Mouse (Mus musculus): ENCODE data around the gene Celf1.

DNA sequence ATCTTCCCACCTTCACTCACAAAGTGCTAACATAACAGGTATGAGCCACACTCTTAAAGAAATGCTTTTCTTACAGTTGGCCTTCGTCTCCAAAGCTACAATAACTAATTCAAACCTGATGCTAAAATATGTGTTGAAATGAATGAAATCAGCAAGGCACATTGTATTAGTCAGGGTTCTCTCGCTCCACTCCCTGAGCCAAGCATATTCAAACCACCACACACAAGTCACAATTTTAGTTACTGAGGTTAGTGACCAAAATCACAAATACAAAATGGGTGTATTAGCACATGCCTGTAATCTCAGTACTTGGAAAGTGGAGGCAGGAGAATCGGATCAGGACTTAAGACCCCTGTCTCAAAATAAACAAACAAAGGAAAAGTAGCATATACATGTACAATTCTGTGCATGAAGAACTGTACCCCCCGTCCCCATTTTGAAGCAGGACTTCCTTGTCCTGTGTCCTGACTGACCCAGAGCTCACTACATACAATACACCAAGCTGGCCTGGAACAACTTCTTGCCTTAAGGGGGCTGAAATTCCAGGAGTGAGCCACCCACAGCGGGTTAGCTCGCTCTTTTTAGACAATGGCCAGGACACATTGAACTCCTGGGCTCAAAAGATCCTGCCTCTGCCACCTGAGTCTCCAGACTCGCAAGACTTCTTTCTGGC lies 23.5 kb upstream of the Celf1 start:
- TF ChIP-seq GATA1 (IDR thresholded peaks at IDR 0.05; ENCODE audit: borderline replicate concordance, low read length) (no peak), FLI1 (IDR thresholded peaks at IDR 0.05; ENCODE audit: low read length) (no peak)

Measured in megakaryocyte, embryonic 14.5 days (primary cell).